Mouse (Mus musculus): ENCODE results near the gene Sall1.

Sall1 gene

GRCm38 (mm10) chr8:88991176-88991575 lies 52.8 kb downstream of the Sall1 start:
- no peak for DNase-seq

GRCm38 (mm10) chr8:88989002-88989401 lies 55.0 kb downstream of the Sall1 start:
- DNase-seq: no peak

GRCm38 (mm10) chr8:88983468-88983867 lies 60.5 kb downstream of the Sall1 start:
- DNase-seq: no peak

All from B cell, adult 2 months (primary cell).